In the genomic region with DNA sequence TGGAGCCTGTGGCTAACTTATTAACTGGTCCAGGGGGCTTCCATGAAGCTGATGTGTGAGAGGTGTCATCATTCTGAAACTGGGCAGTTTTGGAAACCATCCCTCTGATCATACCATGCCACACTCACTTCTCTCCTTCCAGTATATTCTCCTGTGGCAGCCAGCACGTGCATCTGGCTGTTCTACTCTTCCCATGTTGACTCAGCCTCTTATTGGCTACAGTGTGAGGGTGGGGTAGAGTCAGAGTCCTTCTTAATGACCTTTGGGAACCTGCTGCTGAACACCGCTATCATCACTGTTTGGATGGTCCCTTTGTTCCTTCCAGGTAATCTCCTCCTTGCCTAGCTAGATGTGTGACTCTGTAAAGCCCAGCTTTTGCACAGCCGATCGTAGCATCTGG, we compare ENCODE assay signal across 19 mouse cellular contexts.
"Had no signal": no experiment of that assay in that cellular context is flagged by ENCODE, and none has a peak within 500 bp of the region (broad histone marks: within the 10 kb centered on the region; RNA-seq: fewer than 3 reads in every experiment).

No protein-coding gene starts in this region.

- H3K27me3 ChIP-seq: limb, embryonic 12.5 days; limb, embryonic 15.5 days; midbrain, embryonic 13.5 days; neural tube, embryonic 13.5 days had no signal

- H3K27ac ChIP-seq: kidney, postnatal 0 days; left cerebral cortex, adult 2 months; limb, embryonic 12.5 days; limb, embryonic 15.5 days; liver, embryonic 15.5 days; neural tube, embryonic 13.5 days had no signal

- H3K4me2 ChIP-seq: limb, embryonic 12.5 days; limb, embryonic 15.5 days; liver, embryonic 11.5 days; liver, embryonic 15.5 days; midbrain, embryonic 13.5 days; neural tube, embryonic 13.5 days had no signal

- H3K4me3 ChIP-seq: left cerebral cortex, adult 2 months; limb, embryonic 12.5 days; limb, embryonic 15.5 days; liver, embryonic 15.5 days; midbrain, embryonic 13.5 days; myocyte; neural tube, embryonic 13.5 days had no signal

- H3K4me1 ChIP-seq: limb, embryonic 12.5 days; limb, embryonic 15.5 days; neural tube, embryonic 13.5 days had no signal

- H3K9me3 ChIP-seq: limb, embryonic 12.5 days; limb, embryonic 15.5 days; liver, embryonic 15.5 days; midbrain, embryonic 13.5 days; neural tube, embryonic 13.5 days had no signal

- H3K9ac ChIP-seq: limb, embryonic 12.5 days; limb, embryonic 15.5 days; liver, embryonic 15.5 days; midbrain, embryonic 13.5 days; neural tube, embryonic 13.5 days had no signal

- H3K36me3 ChIP-seq: limb, embryonic 12.5 days; limb, embryonic 15.5 days; liver, embryonic 15.5 days; midbrain, embryonic 13.5 days; neural tube, embryonic 13.5 days had no signal

- DNase-seq: kidney, adult 18-20 months; kidney, adult 9 months; kidney, postnatal 36 days; layer of hippocampus, postnatal 36 days; lung, adult 2 months; lung, postnatal 14 days; lung, postnatal 4 days; retina, postnatal 1 day; thymus, adult 18-20 months; thymus, postnatal 36 days had no signal
